Mouse (Mus musculus): ENCODE measurements around the gene Slc25a1. TPM values are rescaled to one million over a fixed set of nuclear protein-coding genes. Genes with fewer than 3 reads are reported as not detected.

Slc25a1 gene
- polyA plus RNA-seq, 1 experiment from 2014 or later, result 66.2 TPM

DNA sequence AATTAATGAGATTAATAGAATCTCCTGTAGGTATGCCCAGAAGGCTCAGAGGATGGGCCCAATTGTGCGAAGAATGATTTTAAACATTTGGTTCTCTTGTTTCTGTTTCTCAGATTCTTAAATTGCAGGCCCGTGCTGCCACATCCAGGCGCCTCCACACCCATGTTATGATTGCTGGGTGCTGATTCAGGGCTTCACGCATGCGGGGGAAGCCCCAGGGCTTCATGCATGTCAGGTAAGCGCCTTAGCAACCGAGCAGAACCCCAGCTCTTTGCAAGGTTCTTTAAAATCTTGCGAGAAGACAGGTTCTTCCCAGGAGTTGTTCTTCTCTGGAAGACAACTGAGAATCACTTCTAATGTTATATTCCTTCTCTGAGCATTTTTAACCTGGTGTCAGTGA lies 15.4 kb upstream of the Slc25a1 start:
- Histone ChIP-seq H3K27ac (replicated peaks; ENCODE audit: low read depth, low read length) (no peak overlapping the region), H3K36me3 (replicated peaks; ENCODE audit: control insufficient read depth, insufficient read depth, low read depth, low read length) (no peaks in the 10 kb centered on the region), H3K9me3 (replicated peaks; ENCODE audit: control insufficient read depth, low read length) (no peaks in the 10 kb centered on the region), H3K4me3 (ENCODE audit: low read depth, low read length) (no peak overlapping the region), H3K4me2 (ENCODE audit: low read depth, low read length) (no peak overlapping the region), H3K9ac (replicated peaks; ENCODE audit: low read length) (no peak overlapping the region), H3K27me3 (ENCODE audit: control insufficient read depth, insufficient read depth, low read length) (no peaks in the 10 kb centered on the region), H3K4me1 (ENCODE audit: control insufficient read depth, insufficient read depth, low read length) (no peaks in the 10 kb centered on the region)
- 64% methylated on average over 8 of the region's 8 CpGs for WGBS
- ATAC-seq (replicated peaks; ENCODE audit: insufficient number of reproducible peaks, low FRiP score, low TSS enrichment, low read depth), result no peak
- no peak for DNase-seq (ENCODE audit: low spot score)

GRCm38 (mm10) chr16:17939255-17939751 lies 11.3 kb upstream of the Slc25a1 start:
- ATAC-seq (replicated peaks; ENCODE audit: insufficient number of reproducible peaks, low FRiP score, low TSS enrichment, low read depth) (no peak), DNase-seq (ENCODE audit: low spot score) (no peak)
- Histone ChIP-seq H3K9ac (replicated peaks; ENCODE audit: low read length) (no peak overlapping the region), H3K36me3 (replicated peaks; ENCODE audit: control insufficient read depth, insufficient read depth, low read depth, low read length) (no peaks in the 10 kb centered on the region), H3K9me3 (replicated peaks; ENCODE audit: control insufficient read depth, low read length) (no peaks in the 10 kb centered on the region), H3K27ac (replicated peaks; ENCODE audit: low read depth, low read length) (no peak overlapping the region), H3K27me3 (ENCODE audit: control insufficient read depth, insufficient read depth, low read length) (no peaks in the 10 kb centered on the region), H3K4me2 (ENCODE audit: low read depth, low read length) (no peak overlapping the region), H3K4me3 (ENCODE audit: low read depth, low read length) (no peak overlapping the region), H3K4me1 (ENCODE audit: control insufficient read depth, insufficient read depth, low read length) (no peaks in the 10 kb centered on the region)
- WGBS, result 57% methylated on average over 9 of the region's 9 CpGs

- Histone ChIP-seq H3K9me3 (replicated peaks; ENCODE audit: control insufficient read depth, low read length) (no peaks in the 10 kb centered on the region), H3K9ac (replicated peaks; ENCODE audit: low read length) (no peak overlapping the region), H3K4me1 (ENCODE audit: control insufficient read depth, insufficient read depth, low read length) (no peaks in the 10 kb centered on the region), H3K4me2 (ENCODE audit: low read depth, low read length) (no peak overlapping the region), H3K36me3 (replicated peaks; ENCODE audit: control insufficient read depth, insufficient read depth, low read depth, low read length) (no peaks in the 10 kb centered on the region), H3K27me3 (ENCODE audit: control insufficient read depth, insufficient read depth, low read length) (no peaks in the 10 kb centered on the region), H3K27ac (replicated peaks; ENCODE audit: low read depth, low read length) (no peak overlapping the region), H3K4me3 (ENCODE audit: low read depth, low read length) (no peak overlapping the region)
- 12% methylated on average over 7 of the region's 7 CpGs for WGBS
- DNase-seq (ENCODE audit: low spot score), result peak; percentile 73
- peak; percentile 76 for ATAC-seq (replicated peaks; ENCODE audit: insufficient number of reproducible peaks, low FRiP score, low TSS enrichment, low read depth)
These were observed 10.8 kb upstream of the Slc25a1 start for GRCm38 (mm10) chr16:17938821-17939220.

GRCm38 (mm10) chr16:17938187-17938586 lies 10.2 kb upstream of the Slc25a1 start:
- no peaks in the 10 kb centered on the region for H3K36me3 ChIP-seq (replicated peaks; ENCODE audit: control insufficient read depth, insufficient read depth, low read depth, low read length)
- DNase-seq (ENCODE audit: low spot score) (no peak), ATAC-seq (replicated peaks; ENCODE audit: insufficient number of reproducible peaks, low FRiP score, low TSS enrichment, low read depth) (no peak)
- no peak overlapping the region for H3K4me2 ChIP-seq (ENCODE audit: low read depth, low read length)
- no peak overlapping the region for H3K27ac ChIP-seq (replicated peaks; ENCODE audit: low read depth, low read length)
- no peaks in the 10 kb centered on the region for H3K4me1 ChIP-seq (ENCODE audit: control insufficient read depth, insufficient read depth, low read length)
- H3K9ac ChIP-seq (replicated peaks; ENCODE audit: low read length), result no peak overlapping the region
- no peaks in the 10 kb centered on the region for H3K27me3 ChIP-seq (ENCODE audit: control insufficient read depth, insufficient read depth, low read length)
- 84% methylated on average over 7 of the region's 7 CpGs for WGBS
- H3K9me3 ChIP-seq (replicated peaks; ENCODE audit: control insufficient read depth, low read length), result no peaks in the 10 kb centered on the region
- H3K4me3 ChIP-seq (ENCODE audit: low read depth, low read length), result no peak overlapping the region

DNA sequence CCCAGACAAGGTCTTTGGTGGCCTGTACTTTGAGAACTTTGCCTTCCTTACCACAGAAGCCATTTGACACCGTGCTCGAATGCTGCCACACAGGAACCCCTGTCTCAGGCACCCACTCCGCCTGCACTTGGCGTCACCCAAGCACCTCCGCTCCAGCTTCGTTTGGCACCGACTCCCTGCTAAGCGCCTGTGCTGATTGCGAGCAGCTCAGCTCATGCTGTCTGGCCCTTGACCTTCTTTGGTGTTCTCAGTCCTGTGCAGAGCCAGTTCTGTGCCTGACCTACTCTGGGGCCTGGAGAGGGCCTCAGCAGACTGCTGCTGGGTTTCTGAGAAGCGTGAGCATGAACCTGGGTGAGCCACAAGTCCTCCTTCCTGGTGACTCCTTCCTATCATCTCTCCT lies 8.8 kb upstream of the Slc25a1 start:
- Histone ChIP-seq H3K27ac (replicated peaks; ENCODE audit: low read depth, low read length) (no peak overlapping the region), H3K4me2 (ENCODE audit: low read depth, low read length) (no peak overlapping the region), H3K9me3 (replicated peaks; ENCODE audit: control insufficient read depth, low read length) (no peaks in the 10 kb centered on the region), H3K36me3 (replicated peaks; ENCODE audit: control insufficient read depth, insufficient read depth, low read depth, low read length) (no peaks in the 10 kb centered on the region), H3K9ac (replicated peaks; ENCODE audit: low read length) (no peak overlapping the region), H3K27me3 (ENCODE audit: control insufficient read depth, insufficient read depth, low read length) (no peaks in the 10 kb centered on the region), H3K4me1 (ENCODE audit: control insufficient read depth, insufficient read depth, low read length) (no peaks in the 10 kb centered on the region), H3K4me3 (ENCODE audit: low read depth, low read length) (no peak overlapping the region)
- WGBS, result 82% methylated on average over 10 of the region's 10 CpGs
- ATAC-seq (replicated peaks; ENCODE audit: insufficient number of reproducible peaks, low FRiP score, low TSS enrichment, low read depth) (no peak), DNase-seq (ENCODE audit: low spot score) (no peak)

DNA sequence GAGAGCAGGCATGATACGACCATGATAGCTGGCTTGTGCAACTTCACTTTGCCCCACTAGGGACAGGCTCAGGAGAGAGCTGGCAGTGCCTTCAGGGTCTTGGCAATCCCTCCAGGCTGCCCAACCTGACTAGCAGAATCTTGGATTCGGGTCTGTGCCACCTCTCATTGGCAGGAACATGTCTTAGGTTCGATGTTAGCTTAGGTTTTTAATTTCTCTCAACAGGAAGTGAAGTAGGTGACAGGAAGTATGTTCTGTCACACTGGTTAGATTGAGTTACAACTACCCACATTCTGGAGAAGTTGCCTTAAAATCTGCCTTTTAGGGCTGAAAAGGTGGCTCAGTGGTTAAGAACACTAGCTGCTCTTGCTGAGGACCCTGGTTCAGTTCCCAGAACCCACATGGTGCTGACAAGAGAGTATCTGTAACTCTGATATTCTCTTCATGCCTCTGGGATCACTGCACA lies 6.5 kb upstream of the Slc25a1 start:
- Histone ChIP-seq H3K4me2 (ENCODE audit: low read depth, low read length) (no peak overlapping the region), H3K4me3 (ENCODE audit: low read depth, low read length) (no peak overlapping the region), H3K9me3 (replicated peaks; ENCODE audit: control insufficient read depth, low read length) (no peaks in the 10 kb centered on the region), H3K27me3 (ENCODE audit: control insufficient read depth, insufficient read depth, low read length) (no peaks in the 10 kb centered on the region), H3K4me1 (ENCODE audit: control insufficient read depth, insufficient read depth, low read length) (no peaks in the 10 kb centered on the region), H3K9ac (replicated peaks; ENCODE audit: low read length) (no peak overlapping the region), H3K27ac (replicated peaks; ENCODE audit: low read depth, low read length) (no peak overlapping the region), H3K36me3 (replicated peaks; ENCODE audit: control insufficient read depth, insufficient read depth, low read depth, low read length) (no peaks in the 10 kb centered on the region)
- DNase-seq (ENCODE audit: low spot score) (no peak), ATAC-seq (replicated peaks; ENCODE audit: insufficient number of reproducible peaks, low FRiP score, low TSS enrichment, low read depth) (no peak)
- 64% methylated on average over 3 of the region's 3 CpGs for WGBS

- no peaks in the 10 kb centered on the region for H3K27me3 ChIP-seq (ENCODE audit: control insufficient read depth, insufficient read depth, low read length)
- DNase-seq (ENCODE audit: low spot score), result no peak
- no peak for ATAC-seq (replicated peaks; ENCODE audit: insufficient number of reproducible peaks, low FRiP score, low TSS enrichment, low read depth)
- H3K4me3 ChIP-seq (ENCODE audit: low read depth, low read length), result no peak overlapping the region
- H3K9me3 ChIP-seq (replicated peaks; ENCODE audit: control insufficient read depth, low read length), result no peaks in the 10 kb centered on the region
- no peaks in the 10 kb centered on the region for H3K4me1 ChIP-seq (ENCODE audit: control insufficient read depth, insufficient read depth, low read length)
- H3K9ac ChIP-seq (replicated peaks; ENCODE audit: low read length), result no peak overlapping the region
- no peak overlapping the region for H3K27ac ChIP-seq (replicated peaks; ENCODE audit: low read depth, low read length)
- 70% methylated on average over 9 of the region's 9 CpGs for WGBS
- no peaks in the 10 kb centered on the region for H3K36me3 ChIP-seq (replicated peaks; ENCODE audit: control insufficient read depth, insufficient read depth, low read depth, low read length)
- H3K4me2 ChIP-seq (ENCODE audit: low read depth, low read length), result no peak overlapping the region
These were observed 5.8 kb upstream of the Slc25a1 start for GRCm38 (mm10) chr16:17933594-17934444.

DNA sequence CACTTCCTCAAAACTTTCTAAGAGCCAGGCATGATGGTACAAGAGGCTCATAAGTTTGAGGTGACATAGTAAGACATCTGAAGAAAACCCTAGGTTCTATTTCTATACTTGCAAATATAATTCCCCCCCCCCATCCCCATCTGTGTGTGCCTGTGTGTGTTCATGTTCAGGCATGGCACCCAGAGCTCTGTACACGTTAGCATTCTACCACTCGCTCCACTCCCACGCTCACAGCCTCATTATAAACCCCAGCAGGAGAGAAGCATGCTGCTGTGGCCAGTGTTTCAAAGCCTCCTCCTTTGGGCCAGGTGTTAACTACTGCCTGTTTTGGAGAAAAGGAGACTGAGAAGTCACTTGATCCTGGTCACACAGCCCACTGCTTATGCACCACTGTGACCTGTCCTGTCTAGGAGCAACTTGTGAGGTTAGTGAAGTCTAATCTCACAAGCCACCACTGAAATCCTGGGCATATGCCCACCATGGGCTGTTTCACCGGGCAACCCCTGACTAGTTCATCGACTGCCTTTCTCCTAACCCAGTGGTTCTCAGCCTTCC lies 4.0 kb upstream of the Slc25a1 start:
- WGBS, result 81% methylated on average over 5 of the region's 5 CpGs
- Histone ChIP-seq H3K27me3 (ENCODE audit: control insufficient read depth, insufficient read depth, low read length) (no peaks in the 10 kb centered on the region), H3K4me2 (ENCODE audit: low read depth, low read length) (no peak overlapping the region), H3K4me3 (ENCODE audit: low read depth, low read length) (no peak overlapping the region), H3K36me3 (replicated peaks; ENCODE audit: control insufficient read depth, insufficient read depth, low read depth, low read length) (no peaks in the 10 kb centered on the region), H3K9ac (replicated peaks; ENCODE audit: low read length) (no peak overlapping the region), H3K27ac (replicated peaks; ENCODE audit: low read depth, low read length) (no peak overlapping the region), H3K9me3 (replicated peaks; ENCODE audit: control insufficient read depth, low read length) (no peaks in the 10 kb centered on the region), H3K4me1 (ENCODE audit: control insufficient read depth, insufficient read depth, low read length) (no peaks in the 10 kb centered on the region)
- no peak for DNase-seq (ENCODE audit: low spot score)
- ATAC-seq (replicated peaks; ENCODE audit: insufficient number of reproducible peaks, low FRiP score, low TSS enrichment, low read depth), result no peak

All from embryonic facial prominence, embryonic 11.5 days (tissue).